Mouse (Mus musculus) stomach, embryonic 14.5 days (tissue): Measurements from ENCODE around the gene Gm45799. TPM values are rescaled to one million over a fixed set of nuclear protein-coding genes. Genes with fewer than 3 reads are reported as not detected.

Source experiments
- ATAC-seq: fragments of 200-750 bp; cut with Nextera tagmentation; 2 replicates; pipeline ENCODE4 v1.8.0; 2017; ENCODE audit warnings: low read depth, moderate TSS enrichment; ENCODE audit not compliant: insufficient number of reproducible peaks, insufficient read depth, low FRiP score
- H3K27ac ChIP-seq: fragments of 300-500 bp; sonication (generic); 2 replicates; pipeline ENCODE4 v1.5.1; 2014; ENCODE audit warnings: mild to moderate bottlenecking, low read length, moderate library complexity, mixed read lengths
- H3K27me3 ChIP-seq: fragments of 300-500 bp; sonication (generic); 2 replicates; pipeline ENCODE4 v1.6.1; 2014; ENCODE audit warnings: low read length, control low read depth, mixed read lengths; ENCODE audit not compliant: control insufficient read depth, insufficient read depth
- H3K36me3 ChIP-seq: fragments of 300-500 bp; sonication (generic); 2 replicates; pipeline ENCODE4 v1.6.1; 2014; ENCODE audit warnings: mild to moderate bottlenecking, control low read depth, low read length, moderate library complexity, mixed read lengths; ENCODE audit not compliant: control insufficient read depth, insufficient read depth
- H3K4me1 ChIP-seq: fragments of 300-500 bp; sonication (generic); 2 replicates; pipeline ENCODE4 v1.6.1; 2014; ENCODE audit warnings: low read length, control low read depth, mixed read lengths; ENCODE audit not compliant: control insufficient read depth, insufficient read depth
- H3K4me2 ChIP-seq: fragments of 300-500 bp; sonication (generic); replicated peaks from 2 replicates; pipeline ENCODE4 v1.6.1; 2014; ENCODE audit warnings: low read depth, low read length, control low read depth
- H3K4me3 ChIP-seq: fragments of 300-500 bp; sonication (generic); 2 replicates; pipeline ENCODE4 v1.5.1; 2014; ENCODE audit warnings: low read depth, low read length, control low read depth
- H3K9ac ChIP-seq: fragments of 300-500 bp; sonication (generic); replicated peaks from 2 replicates; pipeline ENCODE4 v1.6.1; 2014; ENCODE audit warnings: low read depth, mild to moderate bottlenecking, control low read depth, low read length, moderate library complexity, mixed read lengths
- H3K9me3 ChIP-seq: fragments of 300-500 bp; sonication (generic); 2 replicates; pipeline ENCODE4 v1.6.1; 2016; ENCODE audit warnings: low read depth, low read length, control low read depth; ENCODE audit not compliant: control insufficient read depth
- WGBS: fragments of 180-500 bp; shearing (Covaris S2); extraction: QIAGEN DNeasy Blood & Tissue Kit; methylation state at CpG from one replicate; pipeline ENCODE4 v1.1.7; 2014; 5-methylcytosine and 5-hydroxymethylcytosine counted together
- polyA plus RNA-seq: library from polyadenylated mRNA; unstranded; fragments of >200 nt; fragmentation: Nextera tagmentation; extraction: Ambion mirVana; gene quantifications from 2 replicates; pipeline ENCODE4 v1.2.1, GENCODE M21; 2014

Gm45799 gene
- polyA plus RNA-seq, 1 experiment from 2014 or later, result 35.7 TPM

DNA sequence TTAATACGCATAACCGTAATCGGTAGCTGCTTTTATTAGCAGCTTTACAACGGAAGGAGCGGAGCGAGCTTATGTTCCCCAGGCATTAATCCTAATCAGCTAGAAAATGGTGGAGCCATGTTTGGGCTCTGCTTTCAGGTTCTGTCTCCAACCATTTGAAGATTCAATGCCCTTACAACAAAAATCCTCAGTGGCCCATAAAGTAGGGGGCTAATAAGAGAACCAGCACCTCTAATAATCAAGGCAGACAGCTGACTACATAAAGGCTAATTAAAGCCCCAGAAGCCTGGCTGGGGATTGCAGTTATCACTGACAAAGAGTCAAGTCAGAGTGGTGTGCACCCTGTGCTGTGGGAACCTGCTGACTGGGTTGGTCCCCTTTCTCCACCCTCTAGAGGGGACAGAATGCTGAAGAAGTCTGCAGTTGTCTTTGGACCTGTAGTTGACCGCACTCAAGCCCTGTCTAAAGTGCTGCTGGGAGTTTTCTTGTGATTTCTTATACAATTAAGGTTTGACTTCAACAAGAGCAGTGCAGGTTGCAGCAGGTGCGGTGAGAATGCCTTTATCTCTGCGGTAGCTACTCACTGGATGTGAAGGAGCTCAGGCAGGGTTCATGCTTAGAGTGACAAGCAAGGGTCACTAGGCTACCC is 6.0 kb upstream of the Gm45799 start:
- Histone ChIP-seq H3K27ac (no peak overlapping the region), H3K9ac (peak overlapping the region; percentile 38; the same call in 1 of the 2 replicates), H3K27me3 (no peaks in the 10 kb centered on the region), H3K4me3 (peak overlapping the region; percentile 84), H3K9me3 (no peaks in the 10 kb centered on the region), H3K4me2 (peak overlapping the region; percentile 73), H3K4me1 (peaks cover 14% of the 10 kb centered on the region; the same call in 1 of the 2 replicates), H3K36me3 (peaks cover 24% of the 10 kb centered on the region)
- 49% methylated on average over 9 of the region's 9 CpGs for WGBS
- ATAC-seq, result no peak

GRCm38 (mm10) chr7:105635726-105636125 is 4.6 kb upstream of the Gm45799 start:
- Histone ChIP-seq H3K36me3 (peaks cover 24% of the 10 kb centered on the region), H3K27me3 (no peaks in the 10 kb centered on the region), H3K27ac (no peak overlapping the region), H3K4me1 (peaks cover 18% of the 10 kb centered on the region; the same call in 1 of the 2 replicates), H3K4me3 (no peak overlapping the region), H3K4me2 (no peak overlapping the region), H3K9me3 (no peaks in the 10 kb centered on the region), H3K9ac (no peak overlapping the region)
- WGBS, result 89% methylated on average over 2 of the region's 2 CpGs
- no peak for ATAC-seq

DNA sequence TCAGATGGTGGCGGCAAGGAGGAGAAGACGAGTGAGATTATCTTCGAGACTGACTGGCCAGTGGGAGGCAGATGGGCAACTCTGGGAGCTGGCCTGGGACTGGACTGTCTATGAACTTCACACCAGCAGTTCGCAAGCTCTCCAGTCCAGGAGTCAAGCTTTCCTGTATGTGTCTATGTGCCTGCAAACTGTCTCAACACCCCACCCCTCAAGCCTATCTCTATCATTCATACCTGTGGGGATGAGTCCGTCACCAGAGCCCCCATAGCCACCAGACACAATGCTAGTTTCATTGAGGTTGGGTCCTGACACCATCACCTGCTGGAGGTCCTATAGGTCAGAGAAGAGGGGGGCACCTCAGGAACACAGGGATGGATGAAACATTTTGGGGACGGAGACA is 1.6 kb upstream of the Gm45799 start:
- H3K27ac ChIP-seq, result no peak overlapping the region
- H3K9me3 ChIP-seq, result no peaks in the 10 kb centered on the region
- no peaks in the 10 kb centered on the region for H3K27me3 ChIP-seq
- whole genome bisulfite sequencing, result 94% methylated on average over 6 of the region's 6 CpGs
- ATAC-seq, result no peak
- H3K4me1 ChIP-seq, result peaks cover 17% of the 10 kb centered on the region
- H3K4me3 ChIP-seq, result no peak overlapping the region
- no peak overlapping the region; the same call in 1 of the 2 replicates for H3K4me2 ChIP-seq
- H3K9ac ChIP-seq, result no peak overlapping the region
- H3K36me3 ChIP-seq, result peaks cover 32% of the 10 kb centered on the region

- Histone ChIP-seq H3K4me1 (peaks cover 15% of the 10 kb centered on the region), H3K9ac (peak overlapping the region; percentile 43), H3K27me3 (no peaks in the 10 kb centered on the region), H3K4me2 (peak overlapping the region; percentile 95), H3K9me3 (no peaks in the 10 kb centered on the region), H3K36me3 (peaks cover 32% of the 10 kb centered on the region), H3K27ac (no peak overlapping the region), H3K4me3 (peak overlapping the region; percentile 67)
- ATAC-seq, result no peak
- 69% methylated on average over 9 of the region's 9 CpGs for WGBS
Measured at GRCm38 (mm10) chr7:105639304-105639703, 1.0 kb upstream of the Gm45799 start.

DNA sequence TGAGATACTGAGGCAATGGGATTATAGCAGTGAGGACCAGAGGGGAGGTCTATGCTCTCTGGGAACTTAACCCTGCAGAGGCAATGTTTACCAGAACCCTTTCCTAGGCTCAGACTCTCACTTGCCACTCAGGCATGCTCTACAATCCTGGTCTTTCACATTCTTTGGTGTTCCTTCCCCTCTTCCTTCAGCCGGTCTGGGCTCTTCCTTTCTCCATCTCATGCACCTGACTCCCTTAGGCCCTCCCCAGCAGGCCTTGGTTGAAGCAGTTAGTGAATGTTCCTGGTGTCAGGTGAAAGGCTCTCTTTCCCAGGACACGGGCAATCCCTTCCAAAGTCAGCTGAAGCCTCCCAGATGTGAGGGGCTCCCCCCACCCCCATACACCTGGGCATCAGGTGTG is 596 bp upstream of the Gm45799 start, which contains the start of gene Timm10b:
Timm10b (plus strand) TSS at position 301 of the 400 bp plus-strand sequence.
- peak within 1 kb of the TSS; percentile 65 for H3K9ac ChIP-seq
- peaks cover 15% of the 10 kb centered on the region for H3K4me1 ChIP-seq
- H3K27me3 ChIP-seq, result no peaks in the 10 kb centered on the region
- ATAC-seq, result no peak
- H3K4me3 ChIP-seq, result peak within 1 kb of the TSS; percentile 67
- WGBS, result 2% methylated on average over 2 of the region's 2 CpGs
- peak within 1 kb of the TSS; percentile 86 for H3K27ac ChIP-seq
- no peaks in the 10 kb centered on the region for H3K9me3 ChIP-seq
- H3K4me2 ChIP-seq, result peak within 1 kb of the TSS; percentile 95
- peaks cover 32% of the 10 kb centered on the region for H3K36me3 ChIP-seq

DNA sequence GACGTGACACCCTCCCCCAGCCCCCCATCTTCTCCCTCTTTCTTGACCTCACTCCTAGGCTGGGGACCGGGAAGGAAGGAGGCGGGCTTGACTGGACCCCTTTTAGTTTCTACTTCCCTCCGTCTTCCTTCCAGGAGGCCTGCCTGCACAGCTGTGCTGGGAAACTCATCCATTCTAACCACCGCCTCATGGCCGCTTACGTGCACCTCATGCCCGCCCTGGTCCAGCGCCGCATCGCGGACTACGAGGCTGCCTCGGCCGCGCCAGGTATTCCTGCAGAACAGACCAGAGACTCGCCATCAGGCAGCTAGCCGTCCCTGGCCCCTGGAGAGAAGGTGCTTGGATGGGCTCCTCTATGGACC is 523 bp downstream of the Gm45799 start:
- peaks cover 15% of the 10 kb centered on the region for H3K4me1 ChIP-seq
- H3K4me3 ChIP-seq, result peak overlapping the region; percentile 67
- no peaks in the 10 kb centered on the region for H3K9me3 ChIP-seq
- H3K27ac ChIP-seq, result peak overlapping the region; percentile 86
- H3K9ac ChIP-seq, result peak overlapping the region; percentile 65
- H3K4me2 ChIP-seq, result peak overlapping the region; percentile 95
- peaks cover 29% of the 10 kb centered on the region for H3K36me3 ChIP-seq
- H3K27me3 ChIP-seq, result no peaks in the 10 kb centered on the region
- ATAC-seq, result no peak
- WGBS, result under 1% methylated on average over 18 of the region's 18 CpGs

DNA sequence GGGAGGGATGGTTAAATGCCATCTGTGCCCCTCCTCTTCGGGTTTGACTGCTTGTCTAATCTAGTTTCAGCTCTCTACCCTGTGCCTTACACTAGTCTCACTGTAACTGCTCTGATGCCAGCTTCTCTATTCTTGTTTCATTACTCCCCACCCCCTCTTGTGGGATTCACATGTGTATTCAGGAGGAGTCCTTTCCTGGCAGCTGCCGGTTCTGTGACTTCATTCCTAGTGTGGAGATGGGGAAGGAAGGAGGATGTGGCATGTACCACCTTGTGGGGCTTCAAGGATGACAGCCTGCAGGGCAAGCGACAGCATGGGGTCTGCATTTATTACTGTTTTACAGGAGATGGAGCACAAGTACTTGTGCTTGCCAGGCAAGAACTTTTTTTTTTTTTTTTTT is 1.6 kb downstream of the Gm45799 start:
- ATAC-seq, result no peak
- Histone ChIP-seq H3K27ac (0 out of 2 replicates have a peak overlapping the region, but pooled peaks have one; percentile 15), H3K9me3 (no peaks in the 10 kb centered on the region), H3K4me2 (peak overlapping the region; percentile 95), H3K27me3 (no peaks in the 10 kb centered on the region), H3K4me3 (no peak overlapping the region), H3K9ac (no peak overlapping the region), H3K4me1 (peaks cover 15% of the 10 kb centered on the region), H3K36me3 (peaks cover 20% of the 10 kb centered on the region)
- WGBS, result 79% methylated on average over 3 of the region's 3 CpGs

DNA sequence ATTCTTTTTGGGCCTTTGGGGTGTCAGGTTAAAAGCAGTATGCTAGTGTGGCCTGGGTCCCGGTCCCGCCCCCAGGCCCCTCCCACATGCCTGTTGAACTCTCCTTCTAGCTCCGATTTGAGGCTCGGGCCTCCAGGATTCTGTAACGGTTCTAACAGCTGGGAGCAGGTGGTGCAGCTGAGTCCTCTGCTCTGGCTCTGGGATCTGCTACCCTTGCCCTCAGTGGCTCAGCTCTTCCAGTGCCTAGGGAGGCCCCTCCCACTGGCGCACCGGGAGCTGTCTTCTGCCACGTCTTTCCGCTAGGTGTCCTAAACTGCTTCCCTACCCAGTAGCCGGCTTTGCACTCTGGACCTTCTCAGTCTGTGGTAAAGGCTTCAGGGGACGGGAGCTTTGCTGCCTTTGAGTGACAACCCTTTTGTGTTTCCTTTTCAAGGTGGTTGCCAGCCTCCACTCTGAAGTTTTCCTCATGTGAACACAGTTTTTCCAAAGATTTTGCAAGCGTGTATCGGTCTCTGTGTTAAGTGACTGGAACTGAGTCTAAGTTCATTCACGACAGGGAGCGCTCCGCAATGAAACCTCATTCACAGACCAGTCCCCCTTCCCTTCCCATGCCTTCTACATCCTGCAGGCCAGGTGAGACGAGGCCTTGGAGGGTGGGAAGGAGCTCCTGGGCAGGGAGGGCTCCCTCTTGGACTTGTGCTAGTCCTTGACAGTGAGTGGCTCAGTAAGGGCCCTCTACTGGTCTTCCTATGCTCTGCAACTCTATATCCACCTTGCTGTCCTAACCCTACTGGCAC is 10.5 kb downstream of the Gm45799 start, which contains the start of gene Dnhd1:
Dnhd1 (plus strand) TSS at position 189 of the 797 bp plus-strand sequence.
- Histone ChIP-seq H3K9ac (peak within 1 kb of the TSS; percentile 11; the same call in 1 of the 2 replicates), H3K36me3 (no peaks in the 10 kb centered on the region), H3K27me3 (no peaks in the 10 kb centered on the region), H3K4me2 (peak within 1 kb of the TSS; percentile 64), H3K4me1 (no peaks in the 10 kb centered on the region), H3K4me3 (peak within 1 kb of the TSS; percentile 29), H3K27ac (peak within 1 kb of the TSS; percentile 23; the same call in 1 of the 2 replicates), H3K9me3 (no peaks in the 10 kb centered on the region)
- peak; percentile 92 for ATAC-seq
- WGBS, result 2% methylated on average over 17 of the region's 17 CpGs
